Mouse (Mus musculus) T-helper 1 cell (primary cell): ENCODE results near the gene Gm3448.

ENCODE experiments used
- in situ Hi-C: fragments of 300-600 bp; cut with MboI, MseI; formaldehyde crosslinking; loops from one replicate; pipeline ENCODE4 v1.15.1; 2025; ENCODE audit warnings: high pct_unique_total_duplicates

Gm3448 gene

DNA sequence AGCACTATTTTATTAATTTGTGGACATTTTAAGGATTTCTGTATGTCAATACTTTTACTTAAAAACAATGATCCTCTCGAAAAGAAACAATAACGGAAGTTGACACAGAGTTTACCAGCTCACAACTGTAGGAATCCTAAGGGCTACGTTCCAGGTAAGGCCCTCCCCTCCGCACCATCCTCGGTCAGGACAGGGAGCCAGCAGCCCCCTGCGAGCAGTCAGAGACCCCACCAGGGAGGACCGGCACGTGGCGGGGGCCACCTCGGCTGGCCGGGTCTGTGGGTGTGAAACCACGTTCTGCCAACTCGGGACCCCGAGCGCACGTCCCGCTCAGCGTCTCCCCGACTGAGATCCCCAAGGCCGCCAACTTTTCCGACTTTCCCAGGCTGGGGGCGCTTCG lies 80.8 kb downstream of the Gm3448 start:
- in situ Hi-C loops: loop anchor here (25.0 kb wide), 2 partner anchors 777 to 1998 kb away; partner anchors contain the start of gene Acat2

GRCm38 (mm10) chr17:14959979-14960378 lies 81.4 kb downstream of the Gm3448 start:
- in situ Hi-C loops: loop anchor here (5.0 to 25.0 kb wide), 4 partner anchors 32 to 1998 kb away; partner anchors contain the start of gene Acat2

DNA sequence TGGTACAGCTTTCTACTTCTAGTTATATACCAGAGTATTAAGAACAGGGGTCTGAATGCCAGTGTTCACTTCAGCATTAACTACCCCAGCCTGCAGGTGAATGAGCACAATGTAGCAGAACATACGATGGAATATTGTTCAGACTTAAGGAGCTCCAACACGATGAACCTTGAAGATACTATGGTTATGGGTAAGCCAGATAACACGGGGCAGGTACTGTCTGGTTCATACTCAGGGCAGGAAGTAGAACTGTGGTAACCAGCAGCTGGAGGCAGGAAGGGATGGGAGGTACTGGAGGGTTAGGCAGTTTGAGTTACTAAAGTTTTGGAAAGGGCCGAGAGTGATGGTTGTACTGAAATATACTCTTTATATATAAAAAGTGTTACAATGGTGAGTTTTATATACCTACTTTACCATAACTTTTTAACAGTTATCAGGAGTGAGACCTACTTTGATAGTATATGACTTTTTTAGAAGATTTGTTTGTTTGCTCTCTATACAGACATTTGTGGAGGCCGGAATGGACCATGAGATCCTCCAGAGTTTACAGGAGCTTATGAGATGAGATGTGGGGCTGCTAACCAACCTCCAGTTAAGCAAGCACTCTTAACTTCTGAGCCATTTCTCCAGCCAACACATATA lies 82.5 kb downstream of the Gm3448 start:
- in situ Hi-C loops: loop anchor here (5.0 to 25.0 kb wide), 4 partner anchors 33 to 1997 kb away; partner anchors contain the start of gene Acat2

DNA sequence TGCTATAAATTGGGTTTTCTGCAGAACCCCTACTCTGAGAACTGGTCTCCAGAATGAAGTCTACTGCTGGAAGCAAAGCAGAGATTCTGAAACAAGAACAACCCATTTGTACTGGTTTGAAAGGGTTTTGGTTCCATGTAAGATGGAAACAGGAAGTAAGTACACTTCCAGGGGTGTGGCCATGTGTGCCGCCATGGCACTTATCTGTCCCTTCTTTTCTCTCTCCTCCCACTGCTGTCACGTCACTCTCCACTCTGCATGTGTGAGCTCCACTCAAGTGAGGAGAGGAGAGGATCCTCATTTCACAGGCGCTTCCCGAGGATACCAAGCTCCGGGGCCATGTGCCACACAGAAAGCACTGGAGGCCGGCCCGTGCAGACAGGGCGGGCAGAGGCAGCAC lies 87.9 kb downstream of the Gm3448 start:
- in situ Hi-C loops: loop anchor here (10.0 to 25.0 kb wide), 3 partner anchors 71 to 1991 kb away; partner anchors contain the start of gene Acat2

DNA sequence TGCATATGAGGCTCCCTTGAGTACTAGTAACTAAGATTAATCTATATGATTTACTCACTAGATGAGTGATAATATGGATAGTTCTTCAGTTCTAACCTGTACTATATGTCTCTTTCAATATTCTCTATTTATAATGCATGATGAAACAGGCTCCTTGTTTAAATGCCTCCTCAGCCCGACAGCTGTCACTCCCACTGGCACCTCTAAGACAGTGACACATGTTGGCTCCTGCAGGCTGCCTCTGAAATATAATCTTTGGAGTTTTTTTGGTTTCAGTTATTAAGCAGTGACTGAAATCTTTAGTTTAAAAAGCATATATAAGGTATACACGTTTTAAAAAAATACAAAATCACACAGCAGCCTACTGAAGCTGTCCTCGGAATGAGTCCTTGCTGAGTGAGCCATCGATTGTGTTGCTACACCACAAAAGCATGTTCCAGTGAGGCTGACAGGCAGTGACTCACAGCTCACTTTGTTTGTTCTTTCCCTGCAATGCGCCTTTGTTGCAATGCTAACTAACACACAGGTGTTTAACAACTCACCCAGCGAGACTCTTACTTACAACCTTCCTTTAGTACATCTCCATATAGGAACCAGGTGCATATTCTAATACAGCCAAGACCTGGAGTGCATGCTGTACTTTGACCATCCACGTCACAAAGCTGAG lies 92.0 kb downstream of the Gm3448 start:
- in situ Hi-C loops: no loop called here
